Mouse (Mus musculus) left cerebral cortex, adult 9 months (tissue): Measurements from ENCODE around the gene Eed.

Experiments used
- DNase-seq, 2 experiments: peaks; one replicate each; pipeline ENCODE4 v3.0.0; 2022; ENCODE audit warnings: low spot score in 2 of 2

Eed gene

DNA sequence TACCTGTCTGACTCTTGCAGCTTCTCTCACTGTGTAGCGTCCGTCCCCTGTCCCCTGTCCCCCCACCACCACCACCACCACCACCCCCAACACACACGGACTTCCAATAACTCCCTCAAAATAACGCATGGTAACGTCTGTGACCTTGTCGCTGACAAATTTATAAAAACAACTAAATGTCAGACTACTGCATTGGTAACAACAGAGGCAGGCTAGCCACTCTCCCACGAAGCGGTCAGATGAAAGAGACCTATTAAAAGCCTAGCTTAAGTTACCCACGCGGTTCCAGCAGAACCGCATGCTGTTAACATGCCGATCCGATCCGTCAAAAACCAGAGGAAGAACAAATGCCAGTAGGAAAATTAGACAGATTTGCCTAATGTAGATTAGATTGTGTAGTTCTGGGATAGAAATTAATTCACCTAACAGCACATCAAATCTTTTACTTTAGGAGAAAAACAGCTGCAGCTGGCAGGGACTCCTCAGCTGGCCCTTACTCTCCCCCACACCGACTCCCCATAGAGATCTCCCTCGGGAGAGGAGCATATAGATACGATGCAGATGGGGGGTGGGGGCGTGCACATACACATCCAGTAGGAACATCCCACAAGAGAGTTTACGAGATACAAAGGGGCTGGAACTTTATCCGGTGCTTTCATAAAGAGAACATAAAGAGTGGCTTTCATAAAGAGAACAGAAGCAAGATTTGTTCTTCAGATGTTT, 71.7 kb downstream of the Eed start:
- DNase-seq: no peak

DNA sequence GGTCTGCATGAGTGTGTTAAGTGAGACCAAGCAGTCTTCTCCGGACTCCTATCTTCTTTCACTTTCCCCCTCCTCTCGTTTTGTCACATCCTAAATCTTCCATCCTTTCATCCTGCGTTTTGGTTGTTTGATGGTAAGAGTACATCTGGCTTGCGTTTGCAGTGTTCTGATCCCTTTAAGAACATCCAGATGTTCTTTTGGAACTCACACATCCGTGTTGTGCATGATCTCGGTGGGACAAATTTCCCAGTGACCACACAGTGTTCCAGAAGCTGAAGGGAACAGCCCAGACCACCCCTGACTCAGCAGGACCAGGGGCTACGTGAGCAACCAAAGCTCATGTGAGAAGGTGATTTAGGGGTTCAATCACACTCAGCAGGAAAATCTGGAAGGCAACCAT, 72.4 kb downstream of the Eed start:
- DNase-seq: no peak

DNA sequence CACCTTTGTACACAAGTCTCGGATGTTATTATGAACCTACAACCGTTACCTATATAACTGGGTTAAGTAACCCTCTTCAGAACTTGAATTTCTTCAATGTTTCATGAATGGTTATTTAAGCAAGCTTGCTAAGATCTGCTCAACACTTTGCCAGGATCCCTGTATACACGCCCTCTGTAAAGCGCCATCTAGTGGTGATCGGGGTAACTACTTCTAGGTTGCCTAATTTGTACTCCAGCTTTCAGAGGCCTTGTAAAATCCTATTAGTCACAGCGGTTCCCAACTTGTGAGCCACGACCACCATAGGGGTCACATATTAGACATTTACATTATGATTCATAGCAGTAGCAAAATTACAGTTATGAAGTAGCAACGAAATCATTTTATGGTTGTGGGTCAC, 72.8 kb downstream of the Eed start:
- DNase-seq: peak in 1 of 2 experiments; percentile 80
